Mouse (Mus musculus): ENCODE measurements around the gene Zfp536. TPM values are rescaled to one million over a fixed set of nuclear protein-coding genes. Genes with fewer than 3 reads are reported as not detected.

Zfp536 gene
- total and polyA plus RNA-seq, 3 experiments, result not detected

- dilution Hi-C loops (cut with MboI; ENCODE audit: extremely low pct_ligation_motif_present, extremely low pct_unique_long_range_greater_than_20kb, low sequenced_read_pairs), result no loop called here
- TF ChIP-seq JUN (IDR thresholded peaks at IDR 0.05; ENCODE audit: insufficient read depth, low read depth, low read length), result no peak
- Histone ChIP-seq H3K9me3 (replicated peaks; ENCODE audit: low read length) (peaks cover 81% of the 10 kb centered on the region), H3K4me1 (ENCODE audit: control insufficient read depth in 1 of 2, insufficient read depth in 2 of 2) (no peaks in the 10 kb centered on the region), H3K4me2 (ENCODE audit: insufficient read depth, low read depth, poor library complexity, severe bottlenecking) (no peak overlapping the region), H3K36me3 (replicated peaks in 1 of 2; ENCODE audit: control insufficient read depth in 1 of 2, insufficient read depth in 1 of 2, low read length in 1 of 2) (no peaks in the 10 kb centered on the region), H3K27me3 (replicated peaks) (no peaks in the 10 kb centered on the region), H3K4me3 (replicated peaks in 1 of 3; ENCODE audit: low read depth in 2 of 3, low read length in 2 of 3, poor library complexity in 1 of 3) (no peak overlapping the region), H3K9ac (ENCODE audit: insufficient read depth, low read depth) (no peak overlapping the region), H3K79me2 (replicated peaks; ENCODE audit: control insufficient read depth, extremely low read depth, insufficient read depth, poor library complexity, severe bottlenecking) (no peaks in the 10 kb centered on the region), H3K27ac (ENCODE audit: insufficient read depth, low read depth) (no peak overlapping the region)
- no peak for DNase-seq (ENCODE audit: extremely low read depth)
- in situ Hi-C loops (cut with MboI; ENCODE audit: low pct_ligation_motif_present, low pct_unique_long_range_greater_than_20kb, low sequenced_read_pairs), result no loop called here
These were observed 335.6 kb downstream of the Zfp536 start for GRCm38 (mm10) chr7:37437887-37438286.

GRCm38 (mm10) chr7:37433156-37433555 is 340.3 kb downstream of the Zfp536 start:
- Histone ChIP-seq H3K4me1 (ENCODE audit: control insufficient read depth in 1 of 2, insufficient read depth in 2 of 2) (no peaks in the 10 kb centered on the region), H3K9ac (ENCODE audit: insufficient read depth, low read depth) (no peak overlapping the region), H3K36me3 (replicated peaks in 1 of 2; ENCODE audit: control insufficient read depth in 1 of 2, insufficient read depth in 1 of 2, low read length in 1 of 2) (no peaks in the 10 kb centered on the region), H3K4me2 (ENCODE audit: insufficient read depth, low read depth, poor library complexity, severe bottlenecking) (no peak overlapping the region), H3K27ac (ENCODE audit: insufficient read depth, low read depth) (no peak overlapping the region), H3K9me3 (replicated peaks; ENCODE audit: low read length) (peaks cover 88% of the 10 kb centered on the region), H3K27me3 (replicated peaks) (no peaks in the 10 kb centered on the region), H3K4me3 (replicated peaks in 1 of 3; ENCODE audit: low read depth in 2 of 3, low read length in 2 of 3, poor library complexity in 1 of 3) (no peak overlapping the region), H3K79me2 (replicated peaks; ENCODE audit: control insufficient read depth, extremely low read depth, insufficient read depth, poor library complexity, severe bottlenecking) (no peaks in the 10 kb centered on the region)
- TF ChIP-seq NRF1 (IDR thresholded peaks at IDR 0.05; ENCODE audit: low read depth, low read length) (no peak), IRF4 (IDR thresholded peaks at IDR 0.05; ENCODE audit: low read depth, low read length) (no peak), E2F4 (IDR thresholded peaks at IDR 0.05; ENCODE audit: insufficient replicate concordance, low read depth, low read length) (no peak), RAD21 (IDR thresholded peaks at IDR 0.05; ENCODE audit: low read depth, low read length) (no peak), ZMIZ1 (IDR thresholded peaks at IDR 0.05; ENCODE audit: low read depth, low read length) (no peak), TBP (conservative IDR thresholded peaks at IDR 0.05; ENCODE audit: low read depth, low read length) (no peak), KAT2A (IDR thresholded peaks at IDR 0.05; ENCODE audit: insufficient replicate concordance, low read length) (no peak), JUND (conservative IDR thresholded peaks at IDR 0.05; ENCODE audit: low read depth, low read length) (no peak), CHD2 (IDR thresholded peaks at IDR 0.05; ENCODE audit: low read length) (no peak), HCFC1 (IDR thresholded peaks at IDR 0.05; ENCODE audit: low read depth, low read length) (no peak), ELF1 (IDR thresholded peaks at IDR 0.05; ENCODE audit: low read depth, low read length) (no peak), SMC3 (IDR thresholded peaks at IDR 0.05; ENCODE audit: low read depth, low read length) (no peak), SIN3A (IDR thresholded peaks at IDR 0.05; ENCODE audit: low read length) (no peak)
- no peak for DNase-seq (ENCODE audit: extremely low read depth)
- in situ Hi-C loops (cut with MboI; ENCODE audit: low pct_ligation_motif_present, low pct_unique_long_range_greater_than_20kb, low sequenced_read_pairs), result no loop called here
- dilution Hi-C loops (cut with MboI; ENCODE audit: extremely low pct_ligation_motif_present, extremely low pct_unique_long_range_greater_than_20kb, low sequenced_read_pairs), result no loop called here

DNA sequence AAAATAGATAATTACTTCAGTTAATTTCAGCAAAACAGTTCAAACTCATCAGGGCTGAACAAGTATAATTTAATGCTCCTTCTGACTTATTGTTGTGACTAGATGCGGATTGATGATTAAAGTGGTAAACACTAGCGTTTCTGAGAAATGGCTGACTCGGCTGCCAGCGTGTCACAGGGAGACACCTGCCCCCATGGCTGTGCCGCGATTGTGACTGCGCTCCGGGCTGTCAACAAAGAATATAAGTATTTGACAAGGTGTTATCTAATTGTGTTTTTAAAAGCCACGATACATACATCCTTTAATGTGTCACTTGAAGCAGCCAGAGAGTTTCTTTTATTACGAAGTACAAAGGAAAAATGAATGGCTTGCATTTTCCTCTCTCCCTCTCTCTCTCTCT is 342.0 kb downstream of the Zfp536 start:
- H3K4me3 ChIP-seq (replicated peaks in 1 of 3; ENCODE audit: low read depth in 2 of 3, low read length in 2 of 3, poor library complexity in 1 of 3), result no peak overlapping the region
- TF ChIP-seq SIN3A (IDR thresholded peaks at IDR 0.05; ENCODE audit: low read length), result no peak
- TF ChIP-seq MXI1 (IDR thresholded peaks at IDR 0.05; ENCODE audit: low read depth, low read length), result no peak
- no peak for TF ChIP-seq POLR2A (IDR thresholded peaks at IDR 0.05; ENCODE audit: low read depth, low read length)
- TF ChIP-seq MYC (IDR thresholded peaks at IDR 0.05; ENCODE audit: low read depth, low read length), result no peak
- TF ChIP-seq ZC3H11A (IDR thresholded peaks at IDR 0.05; ENCODE audit: low read depth, low read length), result no peak
- TF ChIP-seq CHD1 (IDR thresholded peaks at IDR 0.05; ENCODE audit: low read depth, low read length), result no peak
- TF ChIP-seq GABPA (IDR thresholded peaks at IDR 0.05; ENCODE audit: insufficient replicate concordance, low read depth, low read length), result no peak
- no peak for TF ChIP-seq ZNF384 (IDR thresholded peaks at IDR 0.05; ENCODE audit: low read depth, low read length)
- TF ChIP-seq CHD2 (IDR thresholded peaks at IDR 0.05; ENCODE audit: low read length), result no peak
- no peak for TF ChIP-seq POLR2AphosphoS2 (IDR thresholded peaks at IDR 0.05; ENCODE audit: low read depth, low read length)
- no peak for TF ChIP-seq JUND (conservative IDR thresholded peaks at IDR 0.05; ENCODE audit: low read depth, low read length)
- TF ChIP-seq NRF1 (IDR thresholded peaks at IDR 0.05; ENCODE audit: low read depth, low read length), result no peak
- TF ChIP-seq TCF12 (IDR thresholded peaks at IDR 0.05; ENCODE audit: low read depth, low read length), result no peak
- TF ChIP-seq TBP (conservative IDR thresholded peaks at IDR 0.05; ENCODE audit: low read depth, low read length), result no peak
- TF ChIP-seq USF2 (conservative IDR thresholded peaks at IDR 0.05; ENCODE audit: low read depth, low read length), result no peak
- TF ChIP-seq SMC3 (IDR thresholded peaks at IDR 0.05; ENCODE audit: low read depth, low read length), result no peak
- no peak for TF ChIP-seq ELF1 (IDR thresholded peaks at IDR 0.05; ENCODE audit: low read depth, low read length)
- H3K4me2 ChIP-seq (ENCODE audit: insufficient read depth, low read depth, poor library complexity, severe bottlenecking), result no peak overlapping the region
- in situ Hi-C loops (cut with MboI; ENCODE audit: low pct_ligation_motif_present, low pct_unique_long_range_greater_than_20kb, low sequenced_read_pairs), result no loop called here
- H3K9ac ChIP-seq (ENCODE audit: insufficient read depth, low read depth), result no peak overlapping the region
- no peaks in the 10 kb centered on the region for H3K27me3 ChIP-seq (replicated peaks)
- H3K27ac ChIP-seq (ENCODE audit: insufficient read depth, low read depth), result no peak overlapping the region
- DNase-seq (ENCODE audit: extremely low read depth), result no peak
- peaks cover 90% of the 10 kb centered on the region for H3K9me3 ChIP-seq (replicated peaks; ENCODE audit: low read length)
- dilution Hi-C loops (cut with MboI; ENCODE audit: extremely low pct_ligation_motif_present, extremely low pct_unique_long_range_greater_than_20kb, low sequenced_read_pairs), result no loop called here
- H3K36me3 ChIP-seq (replicated peaks in 1 of 2; ENCODE audit: control insufficient read depth in 1 of 2, insufficient read depth in 1 of 2, low read length in 1 of 2), result no peaks in the 10 kb centered on the region
- no peaks in the 10 kb centered on the region for H3K4me1 ChIP-seq (ENCODE audit: control insufficient read depth in 1 of 2, insufficient read depth in 2 of 2)
- H3K79me2 ChIP-seq (replicated peaks; ENCODE audit: control insufficient read depth, extremely low read depth, insufficient read depth, poor library complexity, severe bottlenecking), result no peaks in the 10 kb centered on the region

Data from CH12.LX (cell line).